Mouse (Mus musculus): Measurements from ENCODE around the gene Gm28729. TPM values are rescaled to one million over a fixed set of nuclear protein-coding genes. Genes with fewer than 3 reads are reported as not detected.
"Not testable (repeated sequence)": the region's sequence is repeated elsewhere in the genome, so short reads cannot be mapped to it uniquely, and the experiment has no call there.

Gm28729 gene
- total and polyA plus RNA-seq, 2 experiments from 2014 or later = 0.25 to 0.47 TPM

GRCm38 (mm10) chr9:96483648-96484047 lies 41.4 kb downstream of the Gm28729 start:
- ATAC-seq = no peak
- Histone ChIP-seq H3K4me3 (ENCODE audit: low read length) (no peak overlapping the region), H3K4me2 (ENCODE audit: low read depth, low read length) (no peak overlapping the region), H3K27me3 (ENCODE audit: insufficient read depth, low read length) (no peaks in the 10 kb centered on the region), H3K4me1 (ENCODE audit: insufficient read depth, low read length) (no peaks in the 10 kb centered on the region), H3K36me3 (ENCODE audit: insufficient read depth, low read length) (no peaks in the 10 kb centered on the region), H3K27ac (no peak overlapping the region), H3K9me3 (ENCODE audit: low read length) (no peaks in the 10 kb centered on the region), H3K9ac (replicated peaks; ENCODE audit: low read length) (no peak overlapping the region)
- 44% methylated on average over 2 of the region's 2 CpGs for WGBS
- no peak for TF ChIP-seq CTCF (IDR thresholded peaks at IDR 0.05; ENCODE audit: low read depth)
- DNase-seq (ENCODE audit: low spot score) = no peak

GRCm38 (mm10) chr9:96483028-96483427 lies 42.0 kb downstream of the Gm28729 start:
- TF ChIP-seq CTCF (IDR thresholded peaks at IDR 0.05; ENCODE audit: low read depth) = no peak
- Histone ChIP-seq H3K27ac (no peak overlapping the region), H3K9me3 (ENCODE audit: low read length) (no peaks in the 10 kb centered on the region), H3K36me3 (ENCODE audit: insufficient read depth, low read length) (no peaks in the 10 kb centered on the region), H3K4me1 (ENCODE audit: insufficient read depth, low read length) (no peaks in the 10 kb centered on the region), H3K9ac (replicated peaks; ENCODE audit: low read length) (no peak overlapping the region), H3K4me2 (ENCODE audit: low read depth, low read length) (no peak overlapping the region), H3K4me3 (ENCODE audit: low read length) (no peak overlapping the region), H3K27me3 (ENCODE audit: insufficient read depth, low read length) (no peaks in the 10 kb centered on the region)
- WGBS = 65% methylated on average over 3 of the region's 3 CpGs
- ATAC-seq (no peak), DNase-seq (ENCODE audit: low spot score) (no peak)

GRCm38 (mm10) chr9:96478071-96478888 lies 46.8 kb downstream of the Gm28729 start, which contains the start of gene Rnf7:
Rnf7 (minus strand) TSS chr9:96478675.
- peak; percentile 99 for ATAC-seq
- H3K9me3 ChIP-seq (ENCODE audit: low read length) = no peaks in the 10 kb centered on the region
- peaks cover 5% of the 10 kb centered on the region; the same call in 1 of the 2 replicates for H3K4me1 ChIP-seq (ENCODE audit: insufficient read depth, low read length)
- peak; percentile 99 for DNase-seq (ENCODE audit: low spot score)
- WGBS = under 1% methylated on average over 71 of the region's 74 CpGs
- no peaks in the 10 kb centered on the region for H3K36me3 ChIP-seq (ENCODE audit: insufficient read depth, low read length)
- peak within 1 kb of the TSS; percentile 87 for H3K27ac ChIP-seq
- TF ChIP-seq CTCF (IDR thresholded peaks at IDR 0.05; ENCODE audit: low read depth) = no peak; the same call in 1 of the 2 replicates
- peak within 1 kb of the TSS; percentile 75 for H3K9ac ChIP-seq (replicated peaks; ENCODE audit: low read length)
- H3K4me2 ChIP-seq (ENCODE audit: low read depth, low read length) = peak within 1 kb of the TSS; percentile 91
- peak within 1 kb of the TSS; percentile 74 for H3K4me3 ChIP-seq (ENCODE audit: low read length)
- H3K27me3 ChIP-seq (ENCODE audit: insufficient read depth, low read length) = no peaks in the 10 kb centered on the region

- H3K4me2 ChIP-seq (ENCODE audit: low read depth, low read length) = no peak overlapping the region
- TF ChIP-seq CTCF (IDR thresholded peaks at IDR 0.05; ENCODE audit: low read depth) = no peak
- WGBS = 79% methylated on average over 3 of the region's 3 CpGs
- no peak overlapping the region for H3K9ac ChIP-seq (replicated peaks; ENCODE audit: low read length)
- no peaks in the 10 kb centered on the region for H3K9me3 ChIP-seq (ENCODE audit: low read length)
- H3K27me3 ChIP-seq (ENCODE audit: insufficient read depth, low read length) = no peaks in the 10 kb centered on the region
- DNase-seq (ENCODE audit: low spot score) = no peak
- ATAC-seq = no peak
- no peak overlapping the region for H3K27ac ChIP-seq
- peaks cover 10% of the 10 kb centered on the region for H3K36me3 ChIP-seq (ENCODE audit: insufficient read depth, low read length)
- H3K4me3 ChIP-seq (ENCODE audit: low read length) = no peak overlapping the region
- H3K4me1 ChIP-seq (ENCODE audit: insufficient read depth, low read length) = peaks cover 3% of the 10 kb centered on the region; the same call in 1 of the 2 replicates
Observed at GRCm38 (mm10) chr9:96472356-96472755, 52.7 kb downstream of the Gm28729 start.

GRCm38 (mm10) chr9:96471681-96472080 lies 53.4 kb downstream of the Gm28729 start:
- not testable (repeated sequence) for H3K36me3 ChIP-seq (ENCODE audit: insufficient read depth, low read length); DNase-seq (ENCODE audit: low spot score); H3K9me3 ChIP-seq (ENCODE audit: low read length); H3K4me3 ChIP-seq (ENCODE audit: low read length); H3K9ac ChIP-seq (replicated peaks; ENCODE audit: low read length); H3K27ac ChIP-seq; H3K4me1 ChIP-seq (ENCODE audit: insufficient read depth, low read length); ATAC-seq; H3K4me2 ChIP-seq (ENCODE audit: low read depth, low read length); H3K27me3 ChIP-seq (ENCODE audit: insufficient read depth, low read length)
- 78% methylated on average over 4 of the region's 4 CpGs for WGBS

- no peaks in the 10 kb centered on the region for H3K4me1 ChIP-seq (ENCODE audit: insufficient read depth, low read length)
- no peak overlapping the region for H3K9ac ChIP-seq (replicated peaks; ENCODE audit: low read length)
- DNase-seq (ENCODE audit: low spot score) (no peak), ATAC-seq (no peak)
- H3K27me3 ChIP-seq (ENCODE audit: insufficient read depth, low read length) = no peaks in the 10 kb centered on the region
- H3K27ac ChIP-seq = no peak overlapping the region
- peaks cover 10% of the 10 kb centered on the region for H3K36me3 ChIP-seq (ENCODE audit: insufficient read depth, low read length)
- H3K9me3 ChIP-seq (ENCODE audit: low read length) = no peaks in the 10 kb centered on the region
- no peak overlapping the region for H3K4me3 ChIP-seq (ENCODE audit: low read length)
- WGBS = 93% methylated on average over 8 of the region's 8 CpGs
- no peak overlapping the region for H3K4me2 ChIP-seq (ENCODE audit: low read depth, low read length)
- no peak for TF ChIP-seq CTCF (IDR thresholded peaks at IDR 0.05; ENCODE audit: low read depth)
Observed at GRCm38 (mm10) chr9:96470266-96470974, 54.6 kb downstream of the Gm28729 start.

Measured in hindbrain, postnatal 0 days (tissue).